Mouse (Mus musculus) lung, postnatal 0 days (tissue): Measurements from ENCODE around the gene Ston2.

Experiments used
- CTCF ChIP-seq: IDR thresholded peaks from 2 replicates; pipeline ENCODE4 v1.5.1; 2016; ENCODE audit warnings: antibody characterized with exemption, mild to moderate bottlenecking
- EP300 ChIP-seq: IDR thresholded peaks from 2 replicates; pipeline ENCODE4 v1.6.1; 2016; ENCODE audit warnings: antibody characterized with exemption, mild to moderate bottlenecking, control low read depth

- TF ChIP-seq EP300 (no peak), CTCF (no peak)
Observed at GRCm38 (mm10) chr12:91833939-91834333, 45.7 kb upstream of the Ston2 start.
